Mouse (Mus musculus): Measurements from ENCODE around the gene Sh3gl1. TPM values are rescaled to one million over a fixed set of nuclear protein-coding genes. Genes with fewer than 3 reads are reported as not detected.

Sh3gl1 gene
- polyA plus RNA-seq, 1 experiment from 2014 or later = 101 TPM

GRCm38 (mm10) chr17:56021161-56021910, 15.1 kb downstream of the Sh3gl1 start:
- TF ChIP-seq CTCF (IDR thresholded peaks at IDR 0.05; ENCODE audit: low read depth) = no peak
- no peak for TF ChIP-seq EP300 (optimal IDR thresholded peaks at IDR 0.05)
- H3K4me2 ChIP-seq (replicated peaks; ENCODE audit: low read depth) = no peak overlapping the region
- WGBS = 73% methylated on average over 3 of the region's 4 CpGs

GRCm38 (mm10) chr17:56020400-56021084, 15.9 kb downstream of the Sh3gl1 start:
- H3K9me3 ChIP-seq (ENCODE audit: control insufficient read depth, low read length) = no peaks in the 10 kb centered on the region
- H3K4me3 ChIP-seq (ENCODE audit: low read depth, low read length) = no peak overlapping the region
- H3K4me1 ChIP-seq (replicated peaks; ENCODE audit: control insufficient read depth, insufficient read depth) = no peaks in the 10 kb centered on the region
- ATAC-seq (ENCODE audit: low FRiP score, low TSS enrichment) = no peak
- H3K27ac ChIP-seq (replicated peaks) = no peak overlapping the region
- H3K9ac ChIP-seq (ENCODE audit: low read length) = no peak overlapping the region
- H3K27me3 ChIP-seq (ENCODE audit: control insufficient read depth, insufficient read depth, low read length) = no peaks in the 10 kb centered on the region
- TF ChIP-seq EP300 (optimal IDR thresholded peaks at IDR 0.05) (no peak), CTCF (IDR thresholded peaks at IDR 0.05; ENCODE audit: low read depth) (no peak)
- WGBS = 96% methylated on average over 6 of the region's 6 CpGs
- no peak for DNase-seq (ENCODE audit: low spot score)
- H3K36me3 ChIP-seq (ENCODE audit: control insufficient read depth, insufficient read depth, low read length) = peaks cover 29% of the 10 kb centered on the region
- no peak overlapping the region for H3K4me2 ChIP-seq (replicated peaks; ENCODE audit: low read depth)

More at GRCm38 (mm10) chr17:56021161-56021910, 15.1 kb downstream of the Sh3gl1 start:
- H3K4me1 ChIP-seq (replicated peaks; ENCODE audit: control insufficient read depth, insufficient read depth) = no peaks in the 10 kb centered on the region
- DNase-seq (ENCODE audit: low spot score) (no peak), ATAC-seq (ENCODE audit: low FRiP score, low TSS enrichment) (no peak)
- no peak overlapping the region for H3K9ac ChIP-seq (ENCODE audit: low read length)
- no peak overlapping the region for H3K27ac ChIP-seq (replicated peaks)
- no peaks in the 10 kb centered on the region for H3K27me3 ChIP-seq (ENCODE audit: control insufficient read depth, insufficient read depth, low read length)
- no peak overlapping the region for H3K4me3 ChIP-seq (ENCODE audit: low read depth, low read length)
- H3K9me3 ChIP-seq (ENCODE audit: control insufficient read depth, low read length) = no peaks in the 10 kb centered on the region
- peaks cover 22% of the 10 kb centered on the region for H3K36me3 ChIP-seq (ENCODE audit: control insufficient read depth, insufficient read depth, low read length)

GRCm38 (mm10) chr17:56018347-56019131, 17.9 kb downstream of the Sh3gl1 start:
- Histone ChIP-seq H3K27ac (replicated peaks) (no peak overlapping the region), H3K27me3 (ENCODE audit: control insufficient read depth, insufficient read depth, low read length) (no peaks in the 10 kb centered on the region), H3K9ac (ENCODE audit: low read length) (no peak overlapping the region), H3K36me3 (ENCODE audit: control insufficient read depth, insufficient read depth, low read length) (peaks cover 36% of the 10 kb centered on the region), H3K9me3 (ENCODE audit: control insufficient read depth, low read length) (no peaks in the 10 kb centered on the region), H3K4me3 (ENCODE audit: low read depth, low read length) (no peak overlapping the region), H3K4me2 (replicated peaks; ENCODE audit: low read depth) (no peak overlapping the region), H3K4me1 (replicated peaks; ENCODE audit: control insufficient read depth, insufficient read depth) (no peaks in the 10 kb centered on the region)
- WGBS = 64% methylated on average over 20 of the region's 20 CpGs
- no peak for TF ChIP-seq EP300 (optimal IDR thresholded peaks at IDR 0.05)
- TF ChIP-seq CTCF (IDR thresholded peaks at IDR 0.05; ENCODE audit: low read depth) = peak; percentile 77
- ATAC-seq (ENCODE audit: low FRiP score, low TSS enrichment) = peak; percentile 72
- peak; percentile 68 for DNase-seq (ENCODE audit: low spot score)

GRCm38 (mm10) chr17:56017848-56018247, 18.6 kb downstream of the Sh3gl1 start:
- no peaks in the 10 kb centered on the region for H3K4me1 ChIP-seq (replicated peaks; ENCODE audit: control insufficient read depth, insufficient read depth)
- H3K36me3 ChIP-seq (ENCODE audit: control insufficient read depth, insufficient read depth, low read length) = peaks cover 40% of the 10 kb centered on the region
- TF ChIP-seq CTCF (IDR thresholded peaks at IDR 0.05; ENCODE audit: low read depth) (no peak), EP300 (optimal IDR thresholded peaks at IDR 0.05) (no peak)
- H3K9me3 ChIP-seq (ENCODE audit: control insufficient read depth, low read length) = no peaks in the 10 kb centered on the region
- no peak overlapping the region for H3K4me2 ChIP-seq (replicated peaks; ENCODE audit: low read depth)
- no peak overlapping the region for H3K27ac ChIP-seq (replicated peaks)
- WGBS = 87% methylated on average over 7 of the region's 7 CpGs
- H3K4me3 ChIP-seq (ENCODE audit: low read depth, low read length) = no peak overlapping the region
- no peak for DNase-seq (ENCODE audit: low spot score)
- H3K27me3 ChIP-seq (ENCODE audit: control insufficient read depth, insufficient read depth, low read length) = no peaks in the 10 kb centered on the region
- no peak for ATAC-seq (ENCODE audit: low FRiP score, low TSS enrichment)
- H3K9ac ChIP-seq (ENCODE audit: low read length) = no peak overlapping the region

GRCm38 (mm10) chr17:56016793-56017785, 19.3 kb downstream of the Sh3gl1 start:
- no peak for DNase-seq (ENCODE audit: low spot score)
- H3K27me3 ChIP-seq (ENCODE audit: control insufficient read depth, insufficient read depth, low read length) = no peaks in the 10 kb centered on the region
- H3K4me2 ChIP-seq (replicated peaks; ENCODE audit: low read depth) = no peak overlapping the region
- no peak for ATAC-seq (ENCODE audit: low FRiP score, low TSS enrichment)
- H3K27ac ChIP-seq (replicated peaks) = no peak overlapping the region
- H3K9me3 ChIP-seq (ENCODE audit: control insufficient read depth, low read length) = no peaks in the 10 kb centered on the region
- H3K4me1 ChIP-seq (replicated peaks; ENCODE audit: control insufficient read depth, insufficient read depth) = no peaks in the 10 kb centered on the region
- H3K9ac ChIP-seq (ENCODE audit: low read length) = no peak overlapping the region
- H3K36me3 ChIP-seq (ENCODE audit: control insufficient read depth, insufficient read depth, low read length) = peaks cover 40% of the 10 kb centered on the region
- H3K4me3 ChIP-seq (ENCODE audit: low read depth, low read length) = no peak overlapping the region
- WGBS = 74% methylated on average over 15 of the region's 15 CpGs
- TF ChIP-seq CTCF (IDR thresholded peaks at IDR 0.05; ENCODE audit: low read depth) = no peak
- TF ChIP-seq EP300 (optimal IDR thresholded peaks at IDR 0.05) = no peak

Data from stomach, postnatal 0 days (tissue).